Mouse (Mus musculus): Measurements from ENCODE around the gene Prpf18.

DNA sequence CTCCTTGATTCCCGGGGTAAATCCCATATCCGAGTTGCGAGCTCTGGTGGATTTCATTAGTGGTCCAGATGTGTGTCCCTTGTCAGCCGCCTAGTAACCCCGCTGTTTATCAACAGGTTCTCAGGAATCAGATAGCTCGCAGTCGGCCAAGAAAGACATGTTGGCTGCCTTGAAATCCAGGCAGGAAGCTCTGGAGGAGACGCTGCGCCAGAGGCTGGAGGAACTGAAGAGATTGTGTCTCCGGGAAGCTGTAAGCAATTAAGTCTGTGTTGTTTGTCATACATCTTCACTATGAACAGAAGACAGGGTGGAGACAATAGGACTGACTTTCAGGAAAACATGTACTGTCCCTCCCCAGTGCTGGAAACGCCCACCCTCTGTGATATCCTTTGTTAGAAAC is 65.7 kb downstream of the Prpf18 start:
- TF ChIP-seq CTCF (IDR thresholded peaks at IDR 0.05): no peak
- 0 out of 2 replicates have a peak, but pooled peaks have one; percentile 33 for TF ChIP-seq EP300 (IDR thresholded peaks at IDR 0.05; ENCODE audit: insufficient read depth, low read depth, low read length)

Measured in heart, adult 2 months (tissue).